Mouse (Mus musculus): ENCODE results near the gene Klhl2.

- TF ChIP-seq POLR2A (IDR thresholded peaks at IDR 0.05; ENCODE audit: borderline replicate concordance, extremely low read depth, insufficient read depth, insufficient read length, poor library complexity, severe bottlenecking) (no peak), CTCF (IDR thresholded peaks at IDR 0.05; ENCODE audit: borderline replicate concordance, extremely low read depth, insufficient read depth, insufficient read length) (no peak)
These were observed 87.1 kb downstream of the Klhl2 start for GRCm38 (mm10) chr8:64762751-64763150.

All from brain, embryonic 14.5 days (tissue).